Mouse (Mus musculus): ENCODE measurements around the gene Larp7. TPM values are rescaled to one million over a fixed set of nuclear protein-coding genes. Genes with fewer than 3 reads are reported as not detected.

The Larp7 gene
- 69.7 and 70.0 TPM in 2 replicates for polyA plus RNA-seq (2014; fragmentation: Nextera tagmentation; extraction: Ambion mirVana)

- Histone ChIP-seq H3K27ac (ENCODE audit: low read depth, low read length) (peak within 1 kb of the TSS; percentile 94), H3K9me3 (ENCODE audit: control insufficient read depth, low read length) (no peaks in the 10 kb centered on the region), H3K4me2 (peak within 1 kb of the TSS; percentile 90), H3K4me3 (ENCODE audit: low read depth, low read length) (peak within 1 kb of the TSS; percentile 89), H3K4me1 (replicated peaks; ENCODE audit: control insufficient read depth, insufficient read depth, low read length) (peaks cover 11% of the 10 kb centered on the region), H3K36me3 (ENCODE audit: control insufficient read depth, insufficient read depth, low read length) (peaks cover 5% of the 10 kb centered on the region; the same call in 1 of the 2 replicates), H3K27me3 (replicated peaks; ENCODE audit: control insufficient read depth, insufficient read depth, low read length) (no peaks in the 10 kb centered on the region), H3K9ac (ENCODE audit: low read depth, low read length) (peak within 1 kb of the TSS; percentile 85)
- ATAC-seq (replicated peaks; ENCODE audit: low FRiP score) (peak; percentile 98), DNase-seq (ENCODE audit: low spot score) (peak; percentile 100)
- WGBS = under 1% methylated on average over 73 of the region's 73 CpGs
These were observed at the start of gene Larp7, which contains the start of gene Zgrf1 for GRCm38 (mm10) chr3:127552973-127553719. Gene Larp7 (minus strand): TSS chr3:127553349. Gene Zgrf1 (plus strand): TSS chr3:127553489.

GRCm38 (mm10) chr3:127597136-127597535, 44.0 kb upstream of the Larp7 start:
- 85% methylated on average over 1 of the region's 1 CpGs for WGBS
- Histone ChIP-seq H3K4me2 (no peak overlapping the region), H3K4me3 (ENCODE audit: low read depth, low read length) (no peak overlapping the region), H3K27me3 (replicated peaks; ENCODE audit: control insufficient read depth, insufficient read depth, low read length) (no peaks in the 10 kb centered on the region), H3K27ac (ENCODE audit: low read depth, low read length) (no peak overlapping the region), H3K36me3 (ENCODE audit: control insufficient read depth, insufficient read depth, low read length) (peaks cover 14% of the 10 kb centered on the region; the same call in 1 of the 2 replicates), H3K4me1 (replicated peaks; ENCODE audit: control insufficient read depth, insufficient read depth, low read length) (no peaks in the 10 kb centered on the region), H3K9ac (ENCODE audit: low read depth, low read length) (no peak overlapping the region), H3K9me3 (ENCODE audit: control insufficient read depth, low read length) (no peaks in the 10 kb centered on the region)
- DNase-seq (ENCODE audit: low spot score) (no peak), ATAC-seq (replicated peaks; ENCODE audit: low FRiP score) (no peak)

GRCm38 (mm10) chr3:127572557-127572956, 19.4 kb upstream of the Larp7 start:
- peaks cover 26% of the 10 kb centered on the region for H3K36me3 ChIP-seq (ENCODE audit: control insufficient read depth, insufficient read depth, low read length)
- DNase-seq (ENCODE audit: low spot score) (no peak), ATAC-seq (replicated peaks; ENCODE audit: low FRiP score) (peak; percentile 63; the same call in 1 of the 2 replicates)
- no peak overlapping the region for H3K4me3 ChIP-seq (ENCODE audit: low read depth, low read length)
- H3K27me3 ChIP-seq (replicated peaks; ENCODE audit: control insufficient read depth, insufficient read depth, low read length) = no peaks in the 10 kb centered on the region
- WGBS = 62% methylated on average over 4 of the region's 4 CpGs
- H3K9me3 ChIP-seq (ENCODE audit: control insufficient read depth, low read length) = no peaks in the 10 kb centered on the region
- no peaks in the 10 kb centered on the region for H3K4me1 ChIP-seq (replicated peaks; ENCODE audit: control insufficient read depth, insufficient read depth, low read length)
- H3K9ac ChIP-seq (ENCODE audit: low read depth, low read length) = no peak overlapping the region
- H3K27ac ChIP-seq (ENCODE audit: low read depth, low read length) = no peak overlapping the region
- no peak overlapping the region for H3K4me2 ChIP-seq

GRCm38 (mm10) chr3:127565129-127565528, 12.0 kb upstream of the Larp7 start:
- no peak for DNase-seq (ENCODE audit: low spot score)
- H3K4me1 ChIP-seq (replicated peaks; ENCODE audit: control insufficient read depth, insufficient read depth, low read length) = no peaks in the 10 kb centered on the region
- peaks cover 27% of the 10 kb centered on the region for H3K36me3 ChIP-seq (ENCODE audit: control insufficient read depth, insufficient read depth, low read length)
- H3K4me3 ChIP-seq (ENCODE audit: low read depth, low read length) = no peak overlapping the region
- H3K9ac ChIP-seq (ENCODE audit: low read depth, low read length) = no peak overlapping the region
- no peaks in the 10 kb centered on the region for H3K9me3 ChIP-seq (ENCODE audit: control insufficient read depth, low read length)
- no peak overlapping the region for H3K27ac ChIP-seq (ENCODE audit: low read depth, low read length)
- no peak overlapping the region for H3K4me2 ChIP-seq
- no peaks in the 10 kb centered on the region for H3K27me3 ChIP-seq (replicated peaks; ENCODE audit: control insufficient read depth, insufficient read depth, low read length)
- ATAC-seq (replicated peaks; ENCODE audit: low FRiP score) = no peak
- 78% methylated on average over 3 of the region's 3 CpGs for WGBS

GRCm38 (mm10) chr3:127562974-127563373, 9.8 kb upstream of the Larp7 start:
- H3K27me3 ChIP-seq (replicated peaks; ENCODE audit: control insufficient read depth, insufficient read depth, low read length) = no peaks in the 10 kb centered on the region
- no peak overlapping the region for H3K4me3 ChIP-seq (ENCODE audit: low read depth, low read length)
- 76% methylated on average over 4 of the region's 4 CpGs for WGBS
- ATAC-seq (replicated peaks; ENCODE audit: low FRiP score) (peak; percentile 42; the same call in 1 of the 2 replicates), DNase-seq (ENCODE audit: low spot score) (no peak)
- no peaks in the 10 kb centered on the region for H3K4me1 ChIP-seq (replicated peaks; ENCODE audit: control insufficient read depth, insufficient read depth, low read length)
- H3K4me2 ChIP-seq = no peak overlapping the region
- H3K9ac ChIP-seq (ENCODE audit: low read depth, low read length) = no peak overlapping the region
- peaks cover 15% of the 10 kb centered on the region for H3K36me3 ChIP-seq (ENCODE audit: control insufficient read depth, insufficient read depth, low read length)
- no peak overlapping the region for H3K27ac ChIP-seq (ENCODE audit: low read depth, low read length)
- no peaks in the 10 kb centered on the region for H3K9me3 ChIP-seq (ENCODE audit: control insufficient read depth, low read length)

- no peaks in the 10 kb centered on the region for H3K27me3 ChIP-seq (replicated peaks; ENCODE audit: control insufficient read depth, insufficient read depth, low read length)
- peaks cover 20% of the 10 kb centered on the region for H3K36me3 ChIP-seq (ENCODE audit: control insufficient read depth, insufficient read depth, low read length)
- ATAC-seq (replicated peaks; ENCODE audit: low FRiP score) = no peak
- H3K4me2 ChIP-seq = no peak overlapping the region
- no peak overlapping the region for H3K27ac ChIP-seq (ENCODE audit: low read depth, low read length)
- H3K9me3 ChIP-seq (ENCODE audit: control insufficient read depth, low read length) = no peaks in the 10 kb centered on the region
- no peak overlapping the region for H3K4me3 ChIP-seq (ENCODE audit: low read depth, low read length)
- H3K9ac ChIP-seq (ENCODE audit: low read depth, low read length) = no peak overlapping the region
- peaks cover 8% of the 10 kb centered on the region for H3K4me1 ChIP-seq (replicated peaks; ENCODE audit: control insufficient read depth, insufficient read depth, low read length)
- no peak for DNase-seq (ENCODE audit: low spot score)
These were observed 5.1 kb upstream of the Larp7 start for GRCm38 (mm10) chr3:127558201-127558600.

GRCm38 (mm10) chr3:127554723-127555122, 1.6 kb upstream of the Larp7 start:
- H3K9ac ChIP-seq (ENCODE audit: low read depth, low read length) = no peak overlapping the region
- H3K4me1 ChIP-seq (replicated peaks; ENCODE audit: control insufficient read depth, insufficient read depth, low read length) = peaks cover 11% of the 10 kb centered on the region
- H3K4me3 ChIP-seq (ENCODE audit: low read depth, low read length) = peak overlapping the region; percentile 89
- peak overlapping the region; percentile 90 for H3K4me2 ChIP-seq
- ATAC-seq (replicated peaks; ENCODE audit: low FRiP score) (no peak), DNase-seq (ENCODE audit: low spot score) (no peak)
- H3K9me3 ChIP-seq (ENCODE audit: control insufficient read depth, low read length) = no peaks in the 10 kb centered on the region
- 72% methylated on average over 5 of the region's 5 CpGs for WGBS
- no peaks in the 10 kb centered on the region for H3K27me3 ChIP-seq (replicated peaks; ENCODE audit: control insufficient read depth, insufficient read depth, low read length)
- no peak overlapping the region for H3K27ac ChIP-seq (ENCODE audit: low read depth, low read length)
- H3K36me3 ChIP-seq (ENCODE audit: control insufficient read depth, insufficient read depth, low read length) = peaks cover 5% of the 10 kb centered on the region; the same call in 1 of the 2 replicates

GRCm38 (mm10) chr3:127553720-127554043, 533 bp upstream of the Larp7 start:
- WGBS = 0% methylated on average over 4 of the region's 4 CpGs
- H3K4me3 ChIP-seq (ENCODE audit: low read depth, low read length) = peak overlapping the region; percentile 89
- H3K27ac ChIP-seq (ENCODE audit: low read depth, low read length) = peak overlapping the region; percentile 42

More at GRCm38 (mm10) chr3:127553720-127554043, 533 bp upstream of the Larp7 start:
- DNase-seq (ENCODE audit: low spot score) (no peak), ATAC-seq (replicated peaks; ENCODE audit: low FRiP score) (no peak)
- Histone ChIP-seq H3K4me2 (peak overlapping the region; percentile 90), H3K36me3 (ENCODE audit: control insufficient read depth, insufficient read depth, low read length) (peaks cover 5% of the 10 kb centered on the region; the same call in 1 of the 2 replicates), H3K9ac (ENCODE audit: low read depth, low read length) (peak overlapping the region; percentile 85), H3K27me3 (replicated peaks; ENCODE audit: control insufficient read depth, insufficient read depth, low read length) (no peaks in the 10 kb centered on the region), H3K9me3 (ENCODE audit: control insufficient read depth, low read length) (no peaks in the 10 kb centered on the region), H3K4me1 (replicated peaks; ENCODE audit: control insufficient read depth, insufficient read depth, low read length) (peaks cover 11% of the 10 kb centered on the region)

Data from liver, embryonic 11.5 days (tissue).